8 mouse cellular contexts compared by ENCODE assay signal in the genomic region with DNA sequence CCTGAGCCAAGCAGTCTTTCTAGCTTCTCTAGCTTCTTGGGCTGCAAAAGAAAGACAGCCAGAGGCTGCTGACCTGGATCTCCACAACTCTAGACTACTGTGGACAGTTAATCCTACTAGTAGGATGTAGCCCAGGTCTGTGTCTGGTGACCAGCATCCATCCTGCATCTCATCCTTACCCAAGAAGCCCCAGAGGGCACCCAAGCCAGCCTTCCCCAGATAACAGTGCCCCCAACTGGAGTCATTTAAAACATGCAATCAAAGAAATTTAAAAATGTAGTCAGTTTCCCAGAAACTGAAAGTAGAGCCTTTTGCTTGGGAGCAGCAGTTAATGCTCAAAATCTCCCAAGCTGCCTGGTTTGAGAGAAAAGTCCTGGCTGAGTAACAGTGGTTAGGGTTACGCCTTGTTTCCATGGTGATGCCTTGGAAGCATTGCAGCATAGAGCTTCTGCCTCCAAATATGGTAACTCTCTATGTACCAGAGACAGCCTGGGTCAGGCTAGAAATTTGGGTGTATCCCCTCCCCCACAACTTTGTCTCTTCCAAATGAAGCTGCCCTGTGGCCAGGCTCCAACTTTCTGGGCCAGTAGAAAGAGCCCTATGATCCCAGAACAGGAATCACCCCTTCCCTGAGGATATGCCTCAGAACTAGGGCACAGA. TPM values are rescaled to one million over a fixed set of nuclear protein-coding genes. Genes with fewer than 3 reads are reported as not detected.
A peak's percentile ranks its signal among the peaks of the same experiment; 100 is the strongest.
DNase-seq lines count a peak whose midpoint lies in the region; ATAC-seq lines count a peak whose summit lies in the region.

No protein-coding gene starts in this region.

- no peak for ATAC-seq in hindbrain, embryonic 11.5 days (ENCODE audit: low FRiP score)
- no peak for ATAC-seq in embryonic facial prominence, embryonic 13.5 days (ENCODE audit: insufficient number of reproducible peaks, insufficient read depth, low FRiP score, low TSS enrichment, low read depth)
- ATAC-seq in hindbrain, embryonic 15.5 days (ENCODE audit: low FRiP score, low read depth) = peak; percentile 79; the same call in 1 of the 2 replicates

- peaks cover 5% of the 10 kb centered on the region; the same call in 1 of the 2 replicates for H3K36me3 ChIP-seq in hindbrain, embryonic 11.5 days (ENCODE audit: control insufficient read depth, insufficient read depth, low read length)
- peaks cover 92% of the 10 kb centered on the region for H3K36me3 ChIP-seq in hindbrain, embryonic 10.5 days
- peaks cover 81% of the 10 kb centered on the region for H3K36me3 ChIP-seq in embryonic facial prominence, embryonic 13.5 days
- H3K36me3 ChIP-seq in hindbrain, embryonic 15.5 days = peaks cover 28% of the 10 kb centered on the region

- H3K4me3 ChIP-seq in hindbrain, embryonic 11.5 days (ENCODE audit: low read depth, low read length) = no peak overlapping the region
- no peak overlapping the region for H3K4me3 ChIP-seq in hindbrain, embryonic 10.5 days
- no peak overlapping the region for H3K4me3 ChIP-seq in embryonic facial prominence, embryonic 13.5 days
- H3K4me3 ChIP-seq in hindbrain, embryonic 15.5 days = no peak overlapping the region

- no peaks in the 10 kb centered on the region for H3K4me1 ChIP-seq in hindbrain, embryonic 11.5 days (replicated peaks; ENCODE audit: control insufficient read depth, insufficient read depth, low read length)
- H3K4me1 ChIP-seq in hindbrain, embryonic 10.5 days (replicated peaks) = peaks cover 13% of the 10 kb centered on the region
- H3K4me1 ChIP-seq in embryonic facial prominence, embryonic 13.5 days = peaks cover 18% of the 10 kb centered on the region
- H3K4me1 ChIP-seq in hindbrain, embryonic 15.5 days (replicated peaks) = 0 out of 2 replicates have a peak, but pooled peaks cover 7% of the 10 kb centered on the region

- H3K9ac ChIP-seq in hindbrain, embryonic 11.5 days (ENCODE audit: low read depth, low read length) = no peak overlapping the region
- H3K9ac ChIP-seq in embryonic facial prominence, embryonic 13.5 days = no peak overlapping the region
- H3K9ac ChIP-seq in hindbrain, embryonic 15.5 days = no peak overlapping the region

- no peaks in the 10 kb centered on the region for H3K9me3 ChIP-seq in hindbrain, embryonic 11.5 days (ENCODE audit: control insufficient read depth, low read length)
- no peaks in the 10 kb centered on the region for H3K9me3 ChIP-seq in hindbrain, embryonic 10.5 days
- H3K9me3 ChIP-seq in embryonic facial prominence, embryonic 13.5 days = no peaks in the 10 kb centered on the region
- H3K9me3 ChIP-seq in hindbrain, embryonic 15.5 days = no peaks in the 10 kb centered on the region

- DNase-seq in hindbrain, embryonic 11.5 days (ENCODE audit: low spot score) = peak; percentile 12
- DNase-seq in hindbrain, embryonic 10.5 days (ENCODE audit: low spot score) = no peak
- peak; percentile 90 for DNase-seq in Muller cell, postnatal 12 days (ENCODE audit: inconsistent ontology term)
- DNase-seq in layer of hippocampus, postnatal 36 days = peak; percentile 55 to 58
- DNase-seq in ovary, adult 18-20 months (ENCODE audit: low spot score) = peak; percentile 65
- DNase-seq in T-cell, adult 2 months (ENCODE audit: low spot score) = no peak

- no peaks in the 10 kb centered on the region for H3K27me3 ChIP-seq in hindbrain, embryonic 11.5 days (ENCODE audit: control insufficient read depth, insufficient read depth, low read length)
- H3K27me3 ChIP-seq in hindbrain, embryonic 10.5 days (ENCODE audit: insufficient read depth, poor library complexity, severe bottlenecking) = no peaks in the 10 kb centered on the region
- H3K27me3 ChIP-seq in embryonic facial prominence, embryonic 13.5 days = no peaks in the 10 kb centered on the region
- H3K27me3 ChIP-seq in hindbrain, embryonic 15.5 days = no peaks in the 10 kb centered on the region

- no peak overlapping the region for H3K4me2 ChIP-seq in hindbrain, embryonic 11.5 days (replicated peaks; ENCODE audit: low read depth, low read length)
- H3K4me2 ChIP-seq in embryonic facial prominence, embryonic 13.5 days = no peak overlapping the region
- no peak overlapping the region for H3K4me2 ChIP-seq in hindbrain, embryonic 15.5 days

- WGBS in hindbrain, embryonic 11.5 days = 63% methylated on average over 1 of the region's 1 CpGs
- WGBS in hindbrain, embryonic 10.5 days = 54% methylated on average over 1 of the region's 1 CpGs
- WGBS in embryonic facial prominence, embryonic 13.5 days = 65% methylated on average over 1 of the region's 1 CpGs
- 36% methylated on average over 1 of the region's 1 CpGs for WGBS in hindbrain, embryonic 15.5 days

- no peak overlapping the region for H3K27ac ChIP-seq in hindbrain, embryonic 11.5 days (ENCODE audit: low read depth, low read length)
- H3K27ac ChIP-seq in hindbrain, embryonic 10.5 days = no peak overlapping the region; the same call in 1 of the 2 replicates
- peak overlapping the region; percentile 80 for H3K27ac ChIP-seq in embryonic facial prominence, embryonic 13.5 days
- peak overlapping the region; percentile 62; the same call in 1 of the 2 replicates for H3K27ac ChIP-seq in hindbrain, embryonic 15.5 days (replicated peaks)

RNA-seq across cellular contexts. Expression of a gene that starts 54.9 kb away (rescaled TPM):
- 0.31 and 0.47 TPM in 2 replicates for polyA plus RNA-seq in hindbrain, embryonic 11.5 days (2014; fragmentation: Nextera tagmentation; extraction: Ambion mirVana)
- polyA plus RNA-seq in hindbrain, embryonic 10.5 days (2016; fragmentation: Nextera tagmentation; extraction: Ambion mirVana) = 1.9 and 2.6 TPM in 2 replicates
- polyA plus RNA-seq in embryonic facial prominence, embryonic 13.5 days (2015; fragmentation: Nextera tagmentation; extraction: Ambion mirVana) = 3.6 and 3.9 TPM in 2 replicates
- 15.1 and 16.4 TPM in 2 replicates for polyA plus RNA-seq in hindbrain, embryonic 15.5 days (2015; fragmentation: Nextera tagmentation; extraction: Ambion mirVana)
- under 1 TPM; 0.20 to 0.28 TPM for total RNA-seq in layer of hippocampus, postnatal 36 days (2021)

Comparison
In these comparisons a context has a peak if more than half of its experiments do, and no peak if none do; other contexts are left out.
1. DNase-seq: peak in hindbrain, embryonic 11.5 days (single experiment), Muller cell, postnatal 12 days (single experiment), layer of hippocampus, postnatal 36 days (2 of 2) and ovary, adult 18-20 months (single experiment); none in hindbrain, embryonic 10.5 days (single experiment) and T-cell, adult 2 months (single experiment).
2. H3K27ac ChIP-seq: peak in embryonic facial prominence, embryonic 13.5 days (single experiment) and hindbrain, embryonic 15.5 days (single experiment); none in hindbrain, embryonic 11.5 days (single experiment) and hindbrain, embryonic 10.5 days (single experiment).